Mouse (Mus musculus): ENCODE measurements around the gene Ywhag. TPM values are rescaled to one million over a fixed set of nuclear protein-coding genes. Genes with fewer than 3 reads are reported as not detected.

Gene Ywhag
- total and polyA plus RNA-seq, 3 experiments: 99.0 to 304 (median 275) TPM

- TF ChIP-seq EP300 (IDR thresholded peaks at IDR 0.05; ENCODE audit: insufficient read depth, low read depth, low read length) (no peak), POLR2A (IDR thresholded peaks at IDR 0.05; ENCODE audit: insufficient read depth, low read depth, low read length) (no peak), CTCF (IDR thresholded peaks at IDR 0.05) (no peak)
Measured at GRCm38 (mm10) chr5:135963280-135963627, 28.8 kb upstream of the Ywhag start.

GRCm38 (mm10) chr5:135962492-135963279 lies 28.3 kb upstream of the Ywhag start:
- H3K36me3 ChIP-seq (ENCODE audit: control insufficient read depth, insufficient read depth, low read length): no peaks in the 10 kb centered on the region
- H3K9ac ChIP-seq (ENCODE audit: low read depth, low read length): peak overlapping the region; percentile 91
- DNase-seq: peak; percentile 95 to 100
- WGBS: under 1% methylated on average over 64 of the region's 64 CpGs
- H3K79me2 ChIP-seq (replicated peaks; ENCODE audit: control insufficient read depth, insufficient read depth, low read length): no peaks in the 10 kb centered on the region
- intact Hi-C loops (cut with DNase I): no loop called here
- H3K27me3 ChIP-seq (ENCODE audit: control insufficient read depth, insufficient read depth, low read length): no peaks in the 10 kb centered on the region
- H3K27ac ChIP-seq: peak overlapping the region; percentile 97
- TF ChIP-seq CTCF (IDR thresholded peaks at IDR 0.05) (peak; percentile 28; the same call in 1 of the 2 replicates), EP300 (IDR thresholded peaks at IDR 0.05; ENCODE audit: insufficient read depth, low read depth, low read length) (peak; percentile 71; the same call in 1 of the 2 replicates), POLR2A (IDR thresholded peaks at IDR 0.05; ENCODE audit: insufficient read depth, low read depth, low read length) (peak; percentile 94)
- H3K4me3 ChIP-seq: peak overlapping the region; percentile 83
- peaks cover 8% of the 10 kb centered on the region for H3K4me1 ChIP-seq (ENCODE audit: control insufficient read depth, insufficient read depth, low read length)

More at GRCm38 (mm10) chr5:135963280-135963627, 28.8 kb upstream of the Ywhag start:
- H3K27ac ChIP-seq: peak overlapping the region; percentile 97
- H3K79me2 ChIP-seq (replicated peaks; ENCODE audit: control insufficient read depth, insufficient read depth, low read length): no peaks in the 10 kb centered on the region
- no peaks in the 10 kb centered on the region for H3K36me3 ChIP-seq (ENCODE audit: control insufficient read depth, insufficient read depth, low read length)
- DNase-seq: no peak
- 14% methylated on average over 6 of the region's 6 CpGs for WGBS
- no peaks in the 10 kb centered on the region for H3K27me3 ChIP-seq (ENCODE audit: control insufficient read depth, insufficient read depth, low read length)
- H3K4me3 ChIP-seq: peak overlapping the region; percentile 83
- intact Hi-C loops (cut with DNase I): no loop called here
- H3K9ac ChIP-seq (ENCODE audit: low read depth, low read length): peak overlapping the region; percentile 91
- peaks cover 5% of the 10 kb centered on the region for H3K4me1 ChIP-seq (ENCODE audit: control insufficient read depth, insufficient read depth, low read length)

DNA sequence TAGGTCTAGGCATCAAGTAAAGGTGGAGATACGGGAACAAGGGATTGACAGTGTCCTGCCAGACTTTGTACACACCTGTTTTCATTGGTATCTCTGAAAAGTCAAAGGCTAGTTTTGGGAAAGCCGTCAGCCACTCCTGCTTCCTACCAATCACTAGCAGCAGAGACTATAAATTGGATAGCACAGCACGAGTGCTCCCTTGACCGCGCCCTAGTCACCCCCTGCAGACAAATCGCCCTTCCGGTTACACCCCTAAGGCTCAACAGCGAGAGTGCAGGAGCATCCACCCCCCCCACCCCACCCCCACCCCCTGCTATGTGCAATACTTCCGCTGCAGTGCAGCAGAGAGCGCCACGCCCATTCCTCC lies 27.7 kb upstream of the Ywhag start:
- Histone ChIP-seq H3K27me3 (ENCODE audit: control insufficient read depth, insufficient read depth, low read length) (no peaks in the 10 kb centered on the region), H3K4me1 (ENCODE audit: control insufficient read depth, insufficient read depth, low read length) (peaks cover 8% of the 10 kb centered on the region), H3K4me3 (peak overlapping the region; percentile 41), H3K9ac (ENCODE audit: low read depth, low read length) (peak overlapping the region; percentile 9), H3K36me3 (ENCODE audit: control insufficient read depth, insufficient read depth, low read length) (peaks cover under 1% of the 10 kb centered on the region; the same call in 1 of the 2 replicates), H3K79me2 (replicated peaks; ENCODE audit: control insufficient read depth, insufficient read depth, low read length) (no peaks in the 10 kb centered on the region), H3K27ac (peak overlapping the region; percentile 97)
- intact Hi-C loops (cut with DNase I): no loop called here
- TF ChIP-seq POLR2A (IDR thresholded peaks at IDR 0.05; ENCODE audit: insufficient read depth, low read depth, low read length): peak; percentile 81
- TF ChIP-seq EP300 (IDR thresholded peaks at IDR 0.05; ENCODE audit: insufficient read depth, low read depth, low read length): no peak; the same call in 1 of the 2 replicates
- TF ChIP-seq CTCF (IDR thresholded peaks at IDR 0.05): no peak; the same call in 1 of the 2 replicates
- under 1% methylated on average over 11 of the region's 11 CpGs for WGBS
- no peak for DNase-seq

DNA sequence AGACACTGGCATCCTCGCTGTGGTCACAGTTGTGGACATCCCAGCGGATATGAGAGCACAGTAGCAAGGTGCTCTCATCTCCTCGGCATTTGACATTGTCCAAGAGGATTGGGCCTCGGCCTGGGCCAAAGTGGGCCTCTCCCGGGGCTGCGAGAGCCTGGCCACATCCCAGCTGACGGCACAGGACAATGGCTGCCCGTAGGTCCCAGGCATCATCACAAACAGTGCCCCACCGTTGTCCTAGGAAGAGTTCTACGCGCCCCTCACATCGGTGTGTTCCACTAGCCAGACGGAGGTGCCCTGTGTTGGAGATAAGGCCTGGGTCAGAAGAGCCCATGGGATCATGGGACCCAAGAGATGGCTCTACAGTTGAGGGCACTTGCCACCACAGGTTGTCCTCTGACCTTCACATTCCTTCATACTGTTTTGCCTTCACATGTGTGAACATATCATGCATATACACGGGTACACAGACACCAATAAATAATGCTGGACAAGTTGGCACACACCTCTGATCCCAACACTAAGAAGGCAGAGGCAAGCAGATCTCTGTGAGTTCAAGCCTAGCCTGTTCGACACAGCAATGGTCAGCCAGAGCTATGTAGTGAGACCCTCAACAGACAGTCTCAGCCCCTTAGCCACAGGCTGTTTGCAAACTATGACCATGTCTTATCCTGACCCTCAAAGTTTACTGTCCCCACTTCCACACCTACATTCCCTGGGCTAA lies 26.7 kb upstream of the Ywhag start:
- Histone ChIP-seq H3K27ac (peak overlapping the region; percentile 97), H3K9ac (ENCODE audit: low read depth, low read length) (no peak overlapping the region), H3K79me2 (replicated peaks; ENCODE audit: control insufficient read depth, insufficient read depth, low read length) (no peaks in the 10 kb centered on the region), H3K27me3 (ENCODE audit: control insufficient read depth, insufficient read depth, low read length) (no peaks in the 10 kb centered on the region), H3K36me3 (ENCODE audit: control insufficient read depth, insufficient read depth, low read length) (peaks cover 2% of the 10 kb centered on the region; the same call in 1 of the 2 replicates), H3K4me1 (ENCODE audit: control insufficient read depth, insufficient read depth, low read length) (peaks cover 11% of the 10 kb centered on the region), H3K4me3 (no peak overlapping the region)
- DNase-seq: no peak
- TF ChIP-seq POLR2A (IDR thresholded peaks at IDR 0.05; ENCODE audit: insufficient read depth, low read depth, low read length) (no peak), CTCF (IDR thresholded peaks at IDR 0.05) (no peak), EP300 (IDR thresholded peaks at IDR 0.05; ENCODE audit: insufficient read depth, low read depth, low read length) (no peak)
- intact Hi-C loops (cut with DNase I): no loop called here
- WGBS: 97% methylated on average over 15 of the region's 15 CpGs

DNA sequence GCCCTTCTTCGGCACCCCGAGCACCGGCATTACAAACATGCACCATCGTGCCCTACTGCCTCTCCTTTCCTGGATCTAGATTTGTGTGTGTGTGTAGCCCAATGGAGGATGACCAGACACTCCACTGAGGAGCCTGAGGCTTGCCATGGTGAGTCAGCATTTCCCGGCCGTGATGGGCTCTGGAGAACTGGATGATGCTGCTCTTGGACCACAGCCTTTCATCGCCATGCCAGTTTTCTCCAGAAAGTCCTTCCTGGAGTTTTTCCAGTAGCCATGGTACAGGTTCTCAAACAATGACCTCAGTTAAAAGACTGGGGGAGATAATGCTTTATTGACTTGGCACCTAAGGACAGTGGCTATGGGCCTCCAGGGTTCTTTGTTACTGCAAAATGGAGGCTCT lies 25.5 kb upstream of the Ywhag start:
- H3K36me3 ChIP-seq (ENCODE audit: control insufficient read depth, insufficient read depth, low read length): peaks cover 2% of the 10 kb centered on the region; the same call in 1 of the 2 replicates
- no peak for DNase-seq
- H3K27me3 ChIP-seq (ENCODE audit: control insufficient read depth, insufficient read depth, low read length): no peaks in the 10 kb centered on the region
- H3K4me1 ChIP-seq (ENCODE audit: control insufficient read depth, insufficient read depth, low read length): peaks cover 11% of the 10 kb centered on the region
- intact Hi-C loops (cut with DNase I): no loop called here
- no peak overlapping the region for H3K27ac ChIP-seq
- 82% methylated on average over 7 of the region's 7 CpGs for WGBS
- no peak for TF ChIP-seq POLR2A (IDR thresholded peaks at IDR 0.05; ENCODE audit: insufficient read depth, low read depth, low read length)
- no peak for TF ChIP-seq EP300 (IDR thresholded peaks at IDR 0.05; ENCODE audit: insufficient read depth, low read depth, low read length)
- TF ChIP-seq CTCF (IDR thresholded peaks at IDR 0.05): no peak
- H3K9ac ChIP-seq (ENCODE audit: low read depth, low read length): no peak overlapping the region
- no peak overlapping the region for H3K4me3 ChIP-seq
- no peaks in the 10 kb centered on the region for H3K79me2 ChIP-seq (replicated peaks; ENCODE audit: control insufficient read depth, insufficient read depth, low read length)

Data from heart, adult 2 months (tissue).